Mouse (Mus musculus): ENCODE measurements around the gene Ralgapa2.
A peak's percentile ranks its signal among the peaks of the same experiment; 100 is the strongest.

DNA sequence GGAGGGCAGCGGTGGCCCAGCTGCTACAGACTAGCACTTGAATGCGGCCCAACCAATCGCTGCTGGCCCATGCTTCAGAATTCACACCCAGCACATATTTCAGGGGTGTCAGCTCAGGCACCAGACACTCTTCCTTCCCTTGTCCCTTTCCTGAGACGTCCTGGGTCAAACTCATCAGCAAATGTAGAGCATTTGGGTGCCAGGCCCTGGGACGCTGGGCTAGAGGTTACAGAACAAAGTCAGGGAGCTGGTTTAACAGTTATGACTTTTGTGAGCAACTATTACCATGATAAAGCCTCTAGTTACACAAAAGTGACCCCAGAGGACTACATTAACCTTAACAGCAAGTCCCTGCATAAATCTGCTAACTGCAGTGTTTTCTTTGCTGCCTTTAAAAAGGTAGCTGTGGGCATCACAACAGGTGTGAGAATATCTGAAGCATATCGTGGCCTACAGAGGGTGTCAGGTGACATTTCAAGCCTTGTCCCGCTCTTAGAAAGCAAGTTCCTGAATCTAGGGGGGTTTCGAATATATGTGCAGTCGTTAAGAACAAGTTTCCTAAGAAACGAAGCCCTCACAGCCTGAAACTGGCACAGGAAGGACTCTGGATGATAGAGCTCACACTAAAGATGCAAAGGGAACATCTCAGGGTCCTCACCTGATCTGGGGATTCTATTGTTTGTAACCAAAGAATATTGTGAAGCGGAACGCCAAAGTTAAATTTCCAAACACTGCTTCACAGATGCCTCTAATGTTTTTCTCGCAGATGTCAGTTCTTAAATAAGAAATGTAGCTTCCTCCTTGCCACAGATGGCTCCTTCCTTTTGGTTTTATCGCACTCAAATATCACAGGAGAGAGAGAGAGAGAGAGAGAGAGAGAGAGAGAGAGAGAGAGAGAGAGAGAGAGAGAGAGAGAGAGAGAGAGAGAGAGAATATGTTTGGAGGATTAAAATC lies 295.8 kb downstream of the Ralgapa2 start:
- TF ChIP-seq EP300 (IDR thresholded peaks at IDR 0.05; ENCODE audit: low read length) (0 out of 2 replicates have a peak, but pooled peaks have one; percentile 23), SIN3A (IDR thresholded peaks at IDR 0.05; ENCODE audit: low read length) (no peak), CTCF (conservative IDR thresholded peaks at IDR 0.05 in 1 of 2, IDR thresholded peaks at IDR 0.05 in 1 of 2; ENCODE audit: low read depth in 2 of 2, low read length in 2 of 2) (no peak), ZC3H11A (IDR thresholded peaks at IDR 0.05; ENCODE audit: low read depth, low read length) (no peak), MAZ (IDR thresholded peaks at IDR 0.05; ENCODE audit: low read depth, low read length) (no peak), MAX (IDR thresholded peaks at IDR 0.05; ENCODE audit: low read length) (0 out of 2 replicates have a peak, but pooled peaks have one; percentile 28), NRF1 (IDR thresholded peaks at IDR 0.05; ENCODE audit: low read depth, low read length) (no peak), POLR2A (IDR thresholded peaks at IDR 0.05; ENCODE audit: low read depth, low read length) (no peak), MAFK (IDR thresholded peaks at IDR 0.05; ENCODE audit: insufficient replicate concordance, low read length) (no peak), E2F4 (IDR thresholded peaks at IDR 0.05; ENCODE audit: insufficient replicate concordance, low read depth, low read length) (no peak)
